Mouse (Mus musculus): ENCODE measurements around the gene Gm11027.

DNA sequence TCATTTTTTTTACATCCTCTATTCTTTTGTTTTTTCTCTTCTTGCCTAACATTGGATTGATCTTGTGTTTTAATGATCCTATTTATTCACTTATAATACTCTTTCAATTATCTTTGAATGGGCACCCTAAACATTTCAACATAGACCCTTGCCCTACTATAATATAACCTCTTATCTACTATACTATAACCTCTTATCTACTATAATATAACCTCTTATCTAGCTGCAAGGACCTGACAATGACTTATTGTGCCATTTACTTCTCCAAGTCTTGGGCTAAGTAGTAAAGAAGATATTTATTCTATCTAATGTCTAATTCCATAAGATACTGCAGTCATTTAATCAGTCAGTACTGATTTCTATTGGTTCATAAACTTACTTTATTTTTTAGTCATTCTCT lies 36.8 kb upstream of the Gm11027 start:
- TF ChIP-seq ZC3H11A (IDR thresholded peaks at IDR 0.05; ENCODE audit: borderline replicate concordance, low read depth, low read length) (no peak), CHD2 (IDR thresholded peaks at IDR 0.05; ENCODE audit: low read depth, low read length) (no peak)
